Mouse (Mus musculus) left cerebral cortex, adult 8-10 months (tissue): ENCODE measurements around the gene Ube2g2. TPM values are rescaled to one million over a fixed set of nuclear protein-coding genes. Genes with fewer than 3 reads are reported as not detected.
"Not testable (repeated sequence)": the region's sequence is repeated elsewhere in the genome, so short reads cannot be mapped to it uniquely, and the experiment has no call there.

ENCODE experiments used
- DNase-seq, 2 experiments: peaks; one replicate each; pipeline ENCODE4 v3.0.0; 2022; ENCODE audit warnings: low spot score in 2 of 2
- total RNA-seq, 4 experiments: library from RNA; stranded (reverse); gene quantifications; 2 replicates each; pipeline ENCODE4 v1.2.4; 2022

Ube2g2 gene
- total RNA-seq, 4 experiments from 2014 or later = 44.8 to 51.1 (median 49.0) TPM

- DNase-seq = peak in 1 of 2 experiments; percentile 64
Measured at GRCm38 (mm10) chr10:77636234-77636922, 14.3 kb downstream of the Ube2g2 start.

- DNase-seq = no peak
Measured at GRCm38 (mm10) chr10:77638956-77639355, 16.9 kb downstream of the Ube2g2 start.

GRCm38 (mm10) chr10:77643160-77643559 lies 21.1 kb downstream of the Ube2g2 start:
- no peak for DNase-seq

- no peak for DNase-seq
Measured at GRCm38 (mm10) chr10:77645571-77645970, 23.5 kb downstream of the Ube2g2 start.

- DNase-seq = no peak
Measured at GRCm38 (mm10) chr10:77647461-77647860, 25.4 kb downstream of the Ube2g2 start.

GRCm38 (mm10) chr10:77647901-77648300 lies 25.8 kb downstream of the Ube2g2 start:
- DNase-seq = no peak

GRCm38 (mm10) chr10:77652046-77652445 lies 30.0 kb downstream of the Ube2g2 start:
- DNase-seq = no peak

GRCm38 (mm10) chr10:77658286-77658994 lies 36.4 kb downstream of the Ube2g2 start:
- no peak for DNase-seq

GRCm38 (mm10) chr10:77663949-77664665 lies 42.0 kb downstream of the Ube2g2 start:
- DNase-seq = no peak

GRCm38 (mm10) chr10:77666342-77666741 lies 44.3 kb downstream of the Ube2g2 start:
- DNase-seq = no peak

- peak in 1 of 2 experiments; percentile 43 for DNase-seq
Measured at GRCm38 (mm10) chr10:77667402-77667801, 45.3 kb downstream of the Ube2g2 start.

GRCm38 (mm10) chr10:77670710-77671109 lies 48.6 kb downstream of the Ube2g2 start:
- DNase-seq = no peak

- no peak for DNase-seq
Measured at GRCm38 (mm10) chr10:77671519-77671918, 49.4 kb downstream of the Ube2g2 start.

GRCm38 (mm10) chr10:77673765-77674164 lies 51.7 kb downstream of the Ube2g2 start:
- DNase-seq = no peak

- no peak for DNase-seq
Measured at GRCm38 (mm10) chr10:77677562-77677961, 55.5 kb downstream of the Ube2g2 start.

GRCm38 (mm10) chr10:77682994-77683393 lies 60.9 kb downstream of the Ube2g2 start:
- DNase-seq = peak in 1 of 2 experiments; percentile 17

- no peak for DNase-seq
Measured at GRCm38 (mm10) chr10:77684181-77684580, 62.1 kb downstream of the Ube2g2 start.

- DNase-seq = no peak
Measured at GRCm38 (mm10) chr10:77685895-77686664, 64.0 kb downstream of the Ube2g2 start, which contains the start of gene Tspear. Gene Tspear, plus strand, starts transcription at chr10:77686569.

GRCm38 (mm10) chr10:77687021-77687420 lies 64.9 kb downstream of the Ube2g2 start:
- no peak for DNase-seq

GRCm38 (mm10) chr10:77690356-77690807 lies 68.3 kb downstream of the Ube2g2 start, which contains the start of gene Gm19402:
Gene Gm19402, minus strand, starts transcription at chr10:77690757.
- DNase-seq = not testable (repeated sequence)
